Mouse (Mus musculus) c-Kit-positive CD71-negative TER-119-negative erythroid progenitor cells, embryonic 14.5 days (primary cell): ENCODE measurements around the gene Fam89b.

Source experiments
- DNase-seq: peaks from one replicate; pipeline ENCODE4 v3.0.0-alpha.2; 2013; ENCODE audit warnings: low read depth

The Fam89b gene

GRCm38 (mm10) chr19:5684236-5684635, 45.2 kb downstream of the Fam89b start:
- no peak for DNase-seq

DNA sequence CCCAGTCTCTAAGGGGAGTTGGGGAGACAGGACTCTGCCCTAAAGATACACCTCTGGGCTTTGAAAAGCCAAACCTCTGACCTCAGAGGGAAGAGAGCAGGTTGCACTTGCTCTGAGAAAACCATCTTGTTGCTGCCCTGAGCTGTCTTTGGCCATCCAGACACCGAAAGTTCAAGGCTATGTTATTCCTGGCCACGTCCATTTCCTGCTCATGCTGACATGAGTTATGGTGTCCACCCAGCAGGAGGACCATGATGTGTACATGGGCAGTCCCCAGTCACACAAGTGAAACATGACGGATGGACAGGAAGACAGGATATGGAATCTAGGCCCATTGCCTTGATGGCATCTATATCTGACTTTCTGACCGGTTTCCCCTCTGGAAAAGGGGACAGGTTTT, 49.0 kb downstream of the Fam89b start:
- DNase-seq, result no peak
